Mouse (Mus musculus) liver (tissue): ENCODE results near the gene Sae1.
"Not testable (repeated sequence)": the region's sequence is repeated elsewhere in the genome, so short reads cannot be mapped to it uniquely, and the experiment has no call there.

Experiments
- DNase-seq: peaks from one replicate; pipeline ENCODE4 v3.0.0-alpha.2; 2020; ENCODE audit warnings: mixed read lengths

Sae1 gene

DNA sequence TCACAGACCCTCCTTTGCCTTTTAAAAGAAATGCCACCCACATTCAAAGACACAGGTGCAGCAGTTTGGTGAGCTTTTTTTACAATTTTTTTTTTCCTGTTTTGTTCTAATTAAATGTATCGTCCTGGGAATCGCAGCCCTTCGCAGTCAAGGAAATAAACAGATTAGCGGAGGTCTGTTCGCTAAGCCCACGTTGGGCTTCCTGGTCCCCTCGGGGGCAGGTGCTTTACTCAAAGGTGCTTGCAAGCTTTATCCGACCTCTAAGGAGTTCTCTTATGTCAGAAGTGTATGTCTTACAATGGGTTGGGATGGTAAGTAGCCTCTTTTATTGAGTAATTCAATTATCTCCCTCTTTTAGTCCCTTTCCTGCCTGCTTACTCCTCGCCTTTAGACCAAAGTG, 14.8 kb upstream of the Sae1 start:
- DNase-seq, result no peak

DNA sequence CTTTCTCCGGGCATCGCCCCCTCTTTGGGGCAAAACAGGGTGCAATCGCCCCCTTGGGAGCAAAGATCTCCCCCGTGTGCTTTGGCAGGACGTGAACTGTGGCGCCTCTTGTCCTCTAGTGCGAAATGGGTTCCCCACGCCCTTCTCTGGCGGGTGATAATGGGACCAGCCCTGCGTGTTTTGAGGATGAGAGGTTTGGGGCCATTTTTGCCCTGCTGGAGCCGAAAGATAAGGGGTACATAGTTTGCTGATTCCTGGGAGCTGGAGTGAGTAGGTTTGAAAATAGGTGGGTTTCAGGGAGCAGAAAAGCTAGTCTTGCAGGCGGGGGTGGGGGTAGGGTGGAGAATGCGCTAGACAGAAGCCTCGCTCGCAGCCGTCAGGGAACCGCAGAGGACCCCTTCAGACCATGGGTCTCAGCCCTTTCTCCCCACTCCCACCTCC, 14.4 kb upstream of the Sae1 start:
- peak; percentile 91 for DNase-seq

DNA sequence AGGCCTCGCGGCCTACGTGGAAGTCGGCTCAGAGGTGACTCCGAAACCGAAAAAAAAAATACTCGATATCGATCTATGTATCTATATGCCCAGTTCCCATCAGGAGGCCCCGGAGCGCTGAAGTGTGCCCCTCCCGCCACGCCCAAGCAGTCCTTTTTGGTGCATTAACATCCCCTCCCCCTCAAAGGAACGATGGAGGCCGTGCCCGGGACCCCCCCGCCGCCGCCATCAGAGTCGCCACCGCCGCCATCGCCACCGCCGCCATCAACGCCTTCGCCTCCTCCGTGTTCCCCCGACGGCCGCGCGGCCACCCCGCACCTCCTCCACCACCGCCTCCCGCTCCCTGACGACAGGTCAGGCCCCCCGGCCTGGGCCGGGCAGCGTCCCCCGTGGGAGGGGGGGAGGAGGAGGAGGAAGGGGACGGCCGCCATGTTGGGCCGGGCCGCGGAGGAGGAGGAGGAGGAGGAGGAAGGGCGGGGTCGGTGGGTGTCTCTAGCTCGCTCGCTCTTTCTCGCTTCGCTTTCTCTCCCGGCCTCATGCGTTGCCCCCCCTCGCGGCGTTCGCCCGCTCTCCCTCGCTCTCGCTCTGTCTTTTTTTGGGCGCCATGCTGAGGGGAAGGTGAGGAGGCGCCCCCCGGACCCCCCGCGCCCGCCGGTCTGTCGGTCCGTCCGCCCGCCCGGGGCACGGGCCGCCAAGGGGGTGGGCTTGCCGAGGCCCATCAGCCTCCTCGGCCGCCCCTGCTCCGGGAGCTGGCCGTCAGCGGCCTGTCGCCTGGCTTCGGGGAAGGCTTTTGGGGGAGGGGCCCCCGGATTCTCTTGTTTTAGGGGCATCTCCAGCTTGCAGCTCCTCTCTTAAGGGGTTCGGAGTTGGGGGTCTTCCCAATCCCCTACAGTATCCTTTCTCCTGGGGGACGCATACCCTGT, 13.3 kb upstream of the Sae1 start, which contains the start of gene Zc3h4:
Gene Zc3h4, plus strand, starts transcription at position 222 of the 923 bp plus-strand sequence.
- peak; percentile 94 for DNase-seq

GRCm38 (mm10) chr7:16399820-16400688, 12.4 kb upstream of the Sae1 start:
- DNase-seq, result peak; percentile 97

GRCm38 (mm10) chr7:16399098-16399819, 11.7 kb upstream of the Sae1 start:
- peak; percentile 94 for DNase-seq

GRCm38 (mm10) chr7:16398387-16399050, 10.9 kb upstream of the Sae1 start:
- DNase-seq, result no peak

GRCm38 (mm10) chr7:16397465-16397864, 9.9 kb upstream of the Sae1 start:
- DNase-seq, result no peak

GRCm38 (mm10) chr7:16395944-16396343, 8.3 kb upstream of the Sae1 start:
- peak; percentile 35 for DNase-seq

DNA sequence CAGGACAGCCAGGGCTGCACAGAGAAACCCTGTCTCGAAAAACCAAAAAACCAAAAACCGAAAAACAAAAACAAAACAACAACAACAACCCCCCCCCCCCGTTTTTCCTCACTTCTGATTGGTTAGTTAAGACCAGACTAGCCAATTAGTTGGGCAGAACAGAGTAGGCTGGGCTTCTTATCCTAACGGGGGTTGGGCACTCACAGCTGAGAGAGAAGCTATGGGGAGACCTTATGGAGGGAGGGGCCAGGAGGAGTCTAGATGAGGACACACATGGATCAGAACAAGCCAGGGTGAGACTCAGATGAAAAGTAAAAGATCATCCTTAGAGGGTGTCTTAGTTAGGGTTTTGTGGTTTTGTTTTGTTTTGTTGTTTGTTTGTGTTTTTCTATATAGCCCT, 5.3 kb upstream of the Sae1 start:
- no peak for DNase-seq

DNA sequence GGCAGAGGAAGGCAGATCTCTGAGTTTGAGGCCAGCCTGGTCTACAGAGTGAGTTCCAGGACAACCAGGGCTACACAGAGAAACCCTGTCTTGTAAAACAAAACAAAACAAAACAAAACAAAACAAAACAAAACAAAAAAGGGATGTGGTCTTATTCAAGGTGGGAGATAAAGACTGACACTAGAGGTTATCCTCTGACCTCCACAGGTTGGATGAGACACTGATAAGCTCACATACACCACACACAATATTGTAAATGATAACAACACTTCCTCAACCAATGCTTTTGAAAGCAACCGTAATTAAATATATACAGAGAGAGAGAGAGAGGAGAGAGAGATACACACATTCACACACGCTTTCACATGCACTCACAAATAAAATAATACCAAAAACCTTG, 2.3 kb upstream of the Sae1 start:
- DNase-seq, result not testable (repeated sequence)

DNA sequence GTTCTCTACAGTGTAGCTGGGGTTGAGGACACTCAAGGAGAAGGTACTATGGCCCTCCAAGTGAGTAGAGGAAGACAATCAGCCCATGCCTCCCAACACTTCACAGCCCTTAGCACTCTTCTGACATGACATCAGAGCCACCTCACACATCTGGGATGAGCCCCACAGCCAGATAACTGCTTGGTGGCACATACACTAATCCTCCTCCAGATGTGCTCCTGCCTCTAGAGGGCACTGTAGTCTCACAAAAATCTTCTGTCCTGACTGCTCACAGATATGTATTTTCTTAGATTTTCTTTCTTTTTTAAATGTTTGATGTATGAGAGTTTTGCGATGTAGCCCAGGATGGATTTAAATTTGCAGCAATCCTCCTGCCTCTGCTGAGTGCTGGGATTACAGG, 11.1 kb downstream of the Sae1 start:
- DNase-seq, result peak; percentile 55

- DNase-seq, result no peak
These were observed 12.6 kb downstream of the Sae1 start for GRCm38 (mm10) chr7:16374989-16375388.

DNA sequence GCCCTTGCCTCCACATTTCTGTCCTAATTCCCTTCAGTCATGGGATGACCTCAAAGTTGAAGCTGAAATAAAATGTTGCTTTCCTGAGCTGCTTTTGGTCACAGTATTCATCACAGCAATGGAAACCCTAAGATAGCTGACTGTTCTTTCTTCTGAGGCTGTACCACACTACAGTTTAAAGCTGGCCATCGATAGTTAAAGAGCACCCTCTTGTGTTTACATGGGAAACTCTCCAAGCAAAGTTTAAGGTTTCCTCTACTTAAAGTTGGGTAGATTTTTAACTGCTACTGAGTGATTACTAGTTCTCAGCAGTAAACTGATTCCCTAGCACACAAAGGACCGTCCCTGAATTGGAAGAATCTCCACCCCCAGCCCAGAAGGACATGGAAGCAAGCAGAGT, 13.9 kb downstream of the Sae1 start:
- no peak for DNase-seq

DNA sequence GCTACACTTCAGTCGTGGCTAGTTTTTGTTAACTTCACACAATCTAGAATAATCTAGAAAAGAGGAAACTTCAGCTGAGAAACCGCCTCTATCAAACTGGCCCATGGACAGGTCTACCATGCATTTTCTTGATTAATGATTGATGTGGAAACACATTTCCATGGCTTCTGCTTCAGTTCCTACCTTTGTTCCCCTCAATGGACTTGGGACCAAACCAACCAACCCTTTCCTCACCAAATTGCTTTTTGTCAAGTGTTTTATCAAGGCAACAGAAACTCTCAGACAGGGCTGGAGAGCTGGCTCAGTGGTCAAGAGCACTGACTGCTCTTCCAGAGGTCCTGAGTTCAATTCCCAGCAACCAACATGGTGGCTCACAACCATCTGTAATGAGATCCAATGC, 17.0 kb downstream of the Sae1 start:
- no peak for DNase-seq

- no peak for DNase-seq
These were observed 18.8 kb downstream of the Sae1 start for GRCm38 (mm10) chr7:16368835-16369234.

DNA sequence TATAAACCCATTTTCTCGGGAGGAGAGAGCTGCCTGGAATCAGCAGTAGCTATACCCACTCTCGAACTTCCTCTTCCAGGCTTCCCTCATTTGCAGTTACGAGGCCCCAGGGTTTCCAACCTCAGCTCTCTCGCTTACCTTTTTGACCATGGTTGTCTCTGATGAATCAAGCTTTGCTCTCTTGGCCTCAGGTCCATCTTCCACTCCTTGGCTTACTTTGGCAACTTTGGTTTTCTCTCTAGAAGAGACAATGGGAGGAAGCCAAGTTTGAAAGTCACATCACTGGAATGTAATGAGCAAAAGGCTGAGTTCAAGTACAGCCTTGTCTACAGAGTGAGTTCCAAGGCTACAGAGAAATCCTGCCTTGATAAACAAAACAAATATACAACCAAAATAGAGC, 20.9 kb downstream of the Sae1 start:
- DNase-seq, result no peak

- no peak for DNase-seq
These were observed 21.4 kb downstream of the Sae1 start for GRCm38 (mm10) chr7:16366133-16366646.

- DNase-seq, result no peak
These were observed 22.6 kb downstream of the Sae1 start for GRCm38 (mm10) chr7:16364901-16365500.

GRCm38 (mm10) chr7:16364319-16364718, 23.3 kb downstream of the Sae1 start:
- DNase-seq, result no peak

DNA sequence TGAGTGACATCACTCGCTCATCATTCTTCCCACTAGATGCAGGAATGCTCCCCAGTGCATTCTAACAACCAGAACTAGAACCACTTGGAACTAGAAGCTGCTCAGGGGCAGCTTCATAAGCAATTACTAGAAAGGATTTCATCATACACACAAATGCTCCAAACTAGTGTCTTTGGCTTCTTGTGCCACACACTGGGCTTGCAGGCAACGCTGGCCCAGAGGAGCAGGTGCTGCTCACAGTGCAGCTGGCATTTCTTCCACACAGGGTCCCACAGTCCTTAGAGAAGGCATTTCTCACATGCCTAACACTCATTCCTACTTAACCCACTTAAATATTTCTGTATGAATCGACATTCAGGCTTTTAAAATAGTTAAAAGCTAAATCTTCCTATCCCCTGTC, 30.0 kb downstream of the Sae1 start:
- DNase-seq, result no peak

DNA sequence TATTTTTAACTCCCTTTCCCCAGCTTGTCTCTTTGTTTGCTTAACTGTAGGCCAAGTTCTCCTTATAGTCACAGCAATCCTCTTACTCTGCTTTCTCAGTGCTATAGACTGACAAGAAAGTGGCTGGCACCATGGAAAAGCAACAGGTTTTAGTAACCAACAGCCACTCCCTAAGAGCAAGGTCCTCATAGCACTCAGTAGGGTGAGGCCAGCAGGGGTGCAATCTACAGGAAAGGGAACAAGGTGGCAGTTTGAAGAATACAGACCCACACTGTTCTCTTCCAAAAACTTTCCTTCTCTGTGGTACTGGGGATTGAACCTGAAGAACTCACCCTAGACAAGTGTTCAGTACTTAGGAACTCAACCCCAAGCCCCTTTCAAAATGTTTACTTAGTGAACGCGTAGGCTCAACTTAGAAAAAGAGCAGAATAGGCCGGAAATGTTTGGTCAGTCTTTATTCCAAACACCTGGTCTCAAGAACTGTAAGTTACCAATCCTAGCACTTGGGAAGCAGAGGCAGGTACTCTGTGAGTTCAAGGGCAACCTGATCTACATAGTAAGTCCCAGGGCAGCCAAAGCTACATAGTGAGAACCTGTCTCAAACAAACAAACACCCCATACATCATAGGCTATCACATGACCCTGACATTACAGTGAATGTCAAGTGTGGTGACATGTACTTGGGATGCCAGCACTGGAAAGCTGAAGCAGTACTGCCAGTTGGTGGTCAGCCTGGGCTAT, 31.6 kb downstream of the Sae1 start:
- no peak for DNase-seq
